Mouse (Mus musculus) olfactory bulb, adult 2 months (tissue): ENCODE measurements around the gene Gusb.

Experiments
- CTCF ChIP-seq: fragments of 200-500 bp; IDR thresholded peaks from 2 replicates; pipeline ENCODE4 v1.5.1; 2012; ENCODE audit warnings: low read depth, mild to moderate bottlenecking, low read length, moderate library complexity; ENCODE audit not compliant: insufficient read depth
- POLR2A ChIP-seq: fragments of 200-500 bp; IDR thresholded peaks from 2 replicates; pipeline ENCODE4 v1.6.1; 2012; ENCODE audit warnings: mild to moderate bottlenecking, low read depth, low read length, moderate library complexity; ENCODE audit not compliant: insufficient read depth

DNA sequence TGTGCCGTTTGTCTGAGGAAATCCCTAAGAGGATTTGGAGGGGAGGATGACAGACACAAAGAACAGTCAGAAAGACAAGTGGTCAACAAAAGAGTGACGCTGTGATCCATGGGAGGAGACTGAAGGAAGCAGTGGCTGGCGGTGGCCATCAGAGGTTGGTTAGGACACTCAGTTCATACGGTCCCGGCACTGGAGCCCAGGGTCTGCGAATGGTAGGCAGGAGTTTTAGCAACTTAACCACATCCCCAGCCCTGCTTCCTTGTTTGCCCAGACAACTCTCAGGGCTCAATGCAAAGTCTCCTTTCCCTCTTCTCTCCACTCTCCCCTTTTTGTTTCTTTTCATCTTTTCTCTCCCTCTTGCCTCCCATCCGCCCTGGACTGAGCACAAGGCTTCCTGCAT is 43.3 kb upstream of the Gusb start:
- TF ChIP-seq POLR2A (no peak), CTCF (no peak)
